Comparison of ENCODE assay signal across 8 mouse cellular contexts in genomic region chr15:79803533-79804351, GRCm38 (mm10). TPM values are rescaled to one million over a fixed set of nuclear protein-coding genes. Genes with fewer than 3 reads are reported as not detected.
DNase-seq lines count a peak whose midpoint lies in the region; ATAC-seq lines count a peak whose summit lies in the region.

No protein-coding gene starts in this region.

- no peaks in the 10 kb centered on the region for H3K36me3 ChIP-seq in hindbrain, embryonic 12.5 days
- no peaks in the 10 kb centered on the region for H3K36me3 ChIP-seq in liver, embryonic 15.5 days (replicated peaks)

- peak overlapping the region; percentile 82 for H3K4me2 ChIP-seq in hindbrain, embryonic 12.5 days (replicated peaks)
- peak overlapping the region; percentile 70 for H3K4me2 ChIP-seq in liver, embryonic 15.5 days

- DNase-seq in adrenal gland, postnatal 25 days, result peak; percentile 43
- no peak for DNase-seq in adrenal gland, postnatal 4 days (ENCODE audit: low spot score in 2 of 2)
- peak; percentile 34 for DNase-seq in right cerebral cortex, postnatal 4 days
- DNase-seq in right cerebral cortex, postnatal 25 days, result no peak
- peak; percentile 29 for DNase-seq in thymus, postnatal 0 days (ENCODE audit: low spot score)
- no peak for DNase-seq in gastrocnemius, postnatal 14 days

- intact Hi-C loops in gastrocnemius, postnatal 14 days (cut with DNase I; ENCODE audit: low total_unique reads), result loop anchor here (5.0 kb wide), 1 partner anchor 714 kb away; no protein-coding TSS in a partner anchor

- peak overlapping the region; percentile 60 for H3K4me3 ChIP-seq in hindbrain, embryonic 12.5 days
- peak overlapping the region; percentile 54 for H3K4me3 ChIP-seq in liver, embryonic 15.5 days (replicated peaks)

- H3K27me3 ChIP-seq in hindbrain, embryonic 12.5 days, result peaks cover 72% of the 10 kb centered on the region
- peaks cover 90% of the 10 kb centered on the region for H3K27me3 ChIP-seq in liver, embryonic 15.5 days

- peak; percentile 69 for ATAC-seq in hindbrain, embryonic 12.5 days (ENCODE audit: low FRiP score)
- no peak for ATAC-seq in liver, embryonic 15.5 days (ENCODE audit: insufficient read depth)

- WGBS in hindbrain, embryonic 12.5 days, result 6% methylated on average over 66 of the region's 81 CpGs
- 5% methylated on average over 81 of the region's 81 CpGs for WGBS in liver, embryonic 15.5 days (ENCODE audit: insufficient replicate concordance)

- peak overlapping the region; percentile 77 for H3K9ac ChIP-seq in hindbrain, embryonic 12.5 days
- H3K9ac ChIP-seq in liver, embryonic 15.5 days, result no peak overlapping the region

- H3K4me1 ChIP-seq in hindbrain, embryonic 12.5 days, result peaks cover 27% of the 10 kb centered on the region
- H3K4me1 ChIP-seq in liver, embryonic 15.5 days (replicated peaks), result peaks cover 12% of the 10 kb centered on the region; the same call in 1 of the 2 replicates

- peak overlapping the region; percentile 64 for H3K27ac ChIP-seq in hindbrain, embryonic 12.5 days
- H3K27ac ChIP-seq in liver, embryonic 15.5 days (replicated peaks), result no peak overlapping the region

- H3K9me3 ChIP-seq in hindbrain, embryonic 12.5 days (replicated peaks), result no peaks in the 10 kb centered on the region
- H3K9me3 ChIP-seq in liver, embryonic 15.5 days (replicated peaks), result no peaks in the 10 kb centered on the region

RNA-seq across cellular contexts. Expression of gene Nptxr, which starts 0.8 kb away (rescaled TPM):
- 4.6 and 6.8 TPM in 2 replicates for total RNA-seq in adrenal gland, postnatal 25 days (2021)
- 10 to 100 TPM; 17.2 to 17.3 TPM for total RNA-seq in adrenal gland, postnatal 4 days (2021)
- 13.1 TPM in 2 replicates for polyA plus RNA-seq in hindbrain, embryonic 12.5 days (2016; fragmentation: Nextera tagmentation; extraction: Ambion mirVana)
- 0.08 and 0.17 TPM in 2 replicates for polyA plus RNA-seq in liver, embryonic 15.5 days (2015; fragmentation: Nextera tagmentation; extraction: Ambion mirVana)
- 2.0 and 2.3 TPM in 2 replicates for polyA plus RNA-seq in thymus, postnatal 0 days (2015; fragmentation: Nextera tagmentation; extraction: Ambion mirVana)
- total RNA-seq in gastrocnemius, postnatal 14 days (2021), result 1 to 10 TPM; 1.9 to 2.6 TPM

RNA-seq across cellular contexts. Expression of gene Dnal4, which starts 26.1 kb away (rescaled TPM):
- 17.7 and 23.1 TPM in 2 replicates for total RNA-seq in adrenal gland, postnatal 25 days (2021)
- 10 to 100 TPM; 25.3 to 25.6 TPM for total RNA-seq in adrenal gland, postnatal 4 days (2021)
- 76.8 and 78.1 TPM in 2 replicates for polyA plus RNA-seq in hindbrain, embryonic 12.5 days (2016; fragmentation: Nextera tagmentation; extraction: Ambion mirVana)
- 7.7 and 9.0 TPM in 2 replicates for polyA plus RNA-seq in liver, embryonic 15.5 days (2015; fragmentation: Nextera tagmentation; extraction: Ambion mirVana)
- polyA plus RNA-seq in thymus, postnatal 0 days (2015; fragmentation: Nextera tagmentation; extraction: Ambion mirVana), result 39.6 and 42.7 TPM in 2 replicates
- total RNA-seq in gastrocnemius, postnatal 14 days (2021), result 1 to 10 TPM; 7.4 to 7.6 TPM

RNA-seq across cellular contexts. Expression of gene Npcd, which starts 30.3 kb away (rescaled TPM):
- total RNA-seq in adrenal gland, postnatal 25 days (2021), result 1.7 and 2.6 TPM in 2 replicates
- total RNA-seq in adrenal gland, postnatal 4 days (2021), result 1 to 10 TPM; 3.7 to 4.2 TPM
- polyA plus RNA-seq in hindbrain, embryonic 12.5 days (2016; fragmentation: Nextera tagmentation; extraction: Ambion mirVana), result 0.61 TPM in 1 of 2 replicates, not detected in the other
- not detected in 2 replicates for polyA plus RNA-seq in liver, embryonic 15.5 days (2015; fragmentation: Nextera tagmentation; extraction: Ambion mirVana)
- not detected in 2 replicates for polyA plus RNA-seq in thymus, postnatal 0 days (2015; fragmentation: Nextera tagmentation; extraction: Ambion mirVana)
- under 1 TPM; 0.47 to 0.55 TPM for total RNA-seq in gastrocnemius, postnatal 14 days (2021)

RNA-seq across cellular contexts. Expression of gene Cbx6, which starts 30.7 kb away (rescaled TPM):
- 55.3 and 73.0 TPM in 2 replicates for total RNA-seq in adrenal gland, postnatal 25 days (2021)
- total RNA-seq in adrenal gland, postnatal 4 days (2021), result 100 to 1,000 TPM; 105 TPM
- polyA plus RNA-seq in hindbrain, embryonic 12.5 days (2016; fragmentation: Nextera tagmentation; extraction: Ambion mirVana), result 34.7 and 38.0 TPM in 2 replicates
- polyA plus RNA-seq in liver, embryonic 15.5 days (2015; fragmentation: Nextera tagmentation; extraction: Ambion mirVana), result 6.7 and 8.1 TPM in 2 replicates
- 54.9 and 55.9 TPM in 2 replicates for polyA plus RNA-seq in thymus, postnatal 0 days (2015; fragmentation: Nextera tagmentation; extraction: Ambion mirVana)
- 10 to 100 TPM; 21.2 to 23.5 TPM for total RNA-seq in gastrocnemius, postnatal 14 days (2021)

Comparison
In these comparisons a context has a peak if more than half of its experiments do, and no peak if none do; other contexts are left out.
1. DNase-seq: peak in adrenal gland, postnatal 25 days (single experiment), right cerebral cortex, postnatal 4 days (single experiment) and thymus, postnatal 0 days (single experiment); none in adrenal gland, postnatal 4 days (0 of 2), right cerebral cortex, postnatal 25 days (single experiment) and gastrocnemius, postnatal 14 days (single experiment).